Mouse (Mus musculus): ENCODE results near the gene Tcf25. TPM values are rescaled to one million over a fixed set of nuclear protein-coding genes. Genes with fewer than 3 reads are reported as not detected.
A peak's percentile ranks its signal among the peaks of the same experiment; 100 is the strongest.

Tcf25 gene
- polyA plus RNA-seq, 1 experiment: 41.8 TPM

DNA sequence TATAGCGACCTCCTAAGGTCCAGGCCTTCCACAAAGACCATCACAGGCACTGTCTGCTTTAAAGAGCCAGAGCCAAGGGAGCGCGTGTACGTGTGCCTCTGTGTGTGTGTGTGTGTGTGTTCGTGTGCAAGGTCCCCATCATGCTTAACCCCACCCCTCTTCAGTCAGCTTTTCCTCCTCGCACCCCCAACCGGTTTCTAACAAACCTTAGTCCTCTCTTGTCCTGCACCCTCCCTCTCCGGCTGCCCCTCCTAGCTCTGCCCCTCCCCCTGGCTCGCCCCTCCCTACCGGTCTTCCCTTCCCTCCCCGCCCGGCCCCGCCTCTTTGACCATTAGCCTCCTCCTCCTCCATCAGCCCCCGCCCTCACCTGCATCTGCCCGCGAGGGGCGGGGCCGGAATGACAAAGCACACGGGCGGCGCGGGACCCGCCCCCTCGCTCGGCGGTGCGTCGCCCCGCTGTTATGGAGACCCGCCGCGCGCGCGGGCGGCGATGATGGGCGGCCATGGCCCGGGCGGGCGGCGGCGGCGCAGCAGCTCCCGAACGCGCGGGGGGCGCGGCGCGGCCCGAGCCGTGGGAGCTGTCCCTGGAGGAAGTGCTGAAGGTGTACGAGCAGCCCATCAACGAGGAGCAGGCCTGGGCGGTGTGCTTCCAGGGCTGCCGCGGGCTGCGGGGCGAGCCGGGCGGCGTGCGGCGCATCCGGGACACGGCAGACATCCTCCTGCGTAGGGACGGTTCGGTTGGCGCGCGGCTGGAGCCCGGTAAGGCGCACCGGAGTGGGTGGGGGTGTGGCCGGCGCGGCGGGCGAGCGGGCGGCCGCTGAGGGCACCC, 41.1 kb upstream of the Tcf25 start, which contains the start of gene Spire2:
Gene Spire2, plus strand, starts transcription at position 452 of the 829 bp plus-strand sequence.
- Histone ChIP-seq H3K36me3 (ENCODE audit: control insufficient read depth, insufficient read depth, low read length) (no peaks in the 10 kb centered on the region), H3K4me1 (ENCODE audit: control insufficient read depth, insufficient read depth, low read length) (peaks cover 5% of the 10 kb centered on the region), H3K4me3 (ENCODE audit: control insufficient read depth, low read depth, low read length) (peak within 1 kb of the TSS; percentile 81), H3K27me3 (ENCODE audit: control insufficient read depth, insufficient read depth, low read length) (no peaks in the 10 kb centered on the region), H3K27ac (ENCODE audit: control insufficient read depth, insufficient read depth, low read depth, low read length) (peak within 1 kb of the TSS; percentile 78)
- TF ChIP-seq POLR2A (IDR thresholded peaks at IDR 0.05; ENCODE audit: control insufficient read depth, low read depth, low read length) (peak; percentile 2), CTCF (IDR thresholded peaks at IDR 0.05; ENCODE audit: control insufficient read depth, insufficient read depth, insufficient replicate concordance, low read depth, low read length) (no peak)

DNA sequence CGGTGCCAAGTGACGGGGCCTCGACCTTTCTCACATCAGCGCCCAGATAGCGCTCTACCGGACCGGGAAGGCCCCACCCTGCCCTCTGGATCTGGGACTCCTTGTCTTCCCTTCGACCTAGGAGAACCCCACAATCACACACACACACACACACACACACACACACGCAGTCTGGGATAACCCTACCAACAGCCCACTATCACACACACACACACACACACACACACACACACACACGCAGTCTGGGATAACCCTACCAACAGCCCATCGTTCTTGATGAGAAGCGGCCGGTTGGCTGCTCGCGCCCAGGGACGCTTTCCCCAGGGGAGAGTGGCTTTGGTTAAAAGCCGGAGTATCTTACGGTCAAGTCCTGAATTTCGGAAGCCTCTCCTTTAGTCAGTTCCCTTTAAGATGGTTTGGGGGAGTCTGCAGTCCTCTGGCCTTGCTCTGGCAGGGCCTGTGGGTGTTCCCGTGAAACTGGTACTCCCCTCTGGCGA, 40.4 kb upstream of the Tcf25 start:
- H3K27me3 ChIP-seq (ENCODE audit: control insufficient read depth, insufficient read depth, low read length): no peaks in the 10 kb centered on the region
- peak overlapping the region; percentile 81 for H3K4me3 ChIP-seq (ENCODE audit: control insufficient read depth, low read depth, low read length)
- no peaks in the 10 kb centered on the region for H3K36me3 ChIP-seq (ENCODE audit: control insufficient read depth, insufficient read depth, low read length)
- H3K27ac ChIP-seq (ENCODE audit: control insufficient read depth, insufficient read depth, low read depth, low read length): peak overlapping the region; percentile 78
- TF ChIP-seq POLR2A (IDR thresholded peaks at IDR 0.05; ENCODE audit: control insufficient read depth, low read depth, low read length): no peak
- no peak for TF ChIP-seq CTCF (IDR thresholded peaks at IDR 0.05; ENCODE audit: control insufficient read depth, insufficient read depth, insufficient replicate concordance, low read depth, low read length)
- peaks cover 6% of the 10 kb centered on the region for H3K4me1 ChIP-seq (ENCODE audit: control insufficient read depth, insufficient read depth, low read length)

DNA sequence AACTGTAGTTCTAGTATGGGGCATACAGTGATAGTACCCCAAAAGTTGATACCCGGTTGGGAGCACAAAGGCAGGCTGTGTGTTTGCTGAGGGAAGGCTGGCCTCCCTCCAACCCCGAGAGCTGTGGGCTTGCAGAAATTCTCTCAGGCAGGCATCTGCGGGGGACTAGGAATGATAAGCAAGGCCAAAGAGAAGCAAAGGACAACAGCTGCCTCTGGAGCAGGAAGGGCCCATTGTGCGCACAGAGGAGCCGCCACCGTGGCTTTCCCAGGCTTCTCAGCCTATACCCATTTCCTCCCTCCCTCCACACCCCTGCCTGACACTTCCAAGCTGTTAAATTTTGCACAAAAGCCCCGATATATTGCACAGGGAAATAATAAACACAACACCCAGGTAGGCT, 39.7 kb upstream of the Tcf25 start:
- Histone ChIP-seq H3K27me3 (ENCODE audit: control insufficient read depth, insufficient read depth, low read length) (no peaks in the 10 kb centered on the region), H3K4me1 (ENCODE audit: control insufficient read depth, insufficient read depth, low read length) (peaks cover 8% of the 10 kb centered on the region), H3K4me3 (ENCODE audit: control insufficient read depth, low read depth, low read length) (peak overlapping the region; percentile 58), H3K36me3 (ENCODE audit: control insufficient read depth, insufficient read depth, low read length) (no peaks in the 10 kb centered on the region), H3K27ac (ENCODE audit: control insufficient read depth, insufficient read depth, low read depth, low read length) (peak overlapping the region; percentile 52)
- TF ChIP-seq POLR2A (IDR thresholded peaks at IDR 0.05; ENCODE audit: control insufficient read depth, low read depth, low read length) (no peak; the same call in 1 of the 2 replicates), CTCF (IDR thresholded peaks at IDR 0.05; ENCODE audit: control insufficient read depth, insufficient read depth, insufficient replicate concordance, low read depth, low read length) (no peak)

DNA sequence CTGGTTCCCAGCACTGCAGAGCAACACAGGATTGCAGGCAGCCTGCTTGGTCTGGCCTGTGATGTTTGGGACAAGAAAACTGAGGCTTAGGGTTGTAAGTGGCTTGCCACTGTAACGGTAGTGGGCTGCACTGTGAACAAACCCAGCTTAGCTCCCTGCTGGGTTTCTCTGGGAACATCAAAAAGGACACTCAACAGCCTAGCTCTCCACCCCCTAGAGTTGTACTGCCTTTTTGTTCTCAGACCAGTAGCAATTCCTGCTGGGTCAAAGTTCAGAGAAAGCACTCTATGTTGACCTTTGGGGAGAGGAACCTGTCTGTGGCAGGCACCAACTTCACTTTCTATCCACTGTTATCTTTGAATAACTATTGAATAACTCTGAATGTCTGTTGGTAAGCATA, 39.1 kb upstream of the Tcf25 start:
- Histone ChIP-seq H3K4me3 (ENCODE audit: control insufficient read depth, low read depth, low read length) (peak overlapping the region; percentile 58), H3K36me3 (ENCODE audit: control insufficient read depth, insufficient read depth, low read length) (no peaks in the 10 kb centered on the region), H3K27ac (ENCODE audit: control insufficient read depth, insufficient read depth, low read depth, low read length) (peak overlapping the region; percentile 52), H3K4me1 (ENCODE audit: control insufficient read depth, insufficient read depth, low read length) (peaks cover 8% of the 10 kb centered on the region), H3K27me3 (ENCODE audit: control insufficient read depth, insufficient read depth, low read length) (no peaks in the 10 kb centered on the region)
- no peak for TF ChIP-seq CTCF (IDR thresholded peaks at IDR 0.05; ENCODE audit: control insufficient read depth, insufficient read depth, insufficient replicate concordance, low read depth, low read length)
- no peak for TF ChIP-seq POLR2A (IDR thresholded peaks at IDR 0.05; ENCODE audit: control insufficient read depth, low read depth, low read length)

DNA sequence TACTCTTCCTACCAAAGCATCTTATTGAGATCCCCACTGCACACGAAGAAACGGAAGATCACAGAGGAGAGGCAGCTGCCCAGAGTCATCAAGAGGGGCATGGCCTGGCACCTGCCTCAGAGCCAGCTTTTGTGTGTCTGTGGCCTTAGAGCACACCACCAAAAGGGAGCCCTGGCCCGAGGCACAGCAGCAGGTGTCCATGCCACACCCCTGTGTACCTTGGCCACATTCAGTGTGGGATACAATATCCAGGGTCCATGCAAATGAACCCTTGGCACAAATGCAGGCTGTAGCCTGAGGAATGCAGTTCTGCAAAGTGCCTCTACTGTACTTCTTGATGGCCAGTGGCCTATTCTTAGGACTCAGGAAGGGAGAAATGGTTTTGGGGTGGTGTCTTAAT, 36.1 kb upstream of the Tcf25 start:
- Histone ChIP-seq H3K4me3 (ENCODE audit: control insufficient read depth, low read depth, low read length) (no peak overlapping the region), H3K27me3 (ENCODE audit: control insufficient read depth, insufficient read depth, low read length) (no peaks in the 10 kb centered on the region), H3K4me1 (ENCODE audit: control insufficient read depth, insufficient read depth, low read length) (peaks cover 7% of the 10 kb centered on the region), H3K36me3 (ENCODE audit: control insufficient read depth, insufficient read depth, low read length) (no peaks in the 10 kb centered on the region), H3K27ac (ENCODE audit: control insufficient read depth, insufficient read depth, low read depth, low read length) (peak overlapping the region; percentile 24; the same call in 1 of the 2 replicates)
- TF ChIP-seq CTCF (IDR thresholded peaks at IDR 0.05; ENCODE audit: control insufficient read depth, insufficient read depth, insufficient replicate concordance, low read depth, low read length) (no peak), POLR2A (IDR thresholded peaks at IDR 0.05; ENCODE audit: control insufficient read depth, low read depth, low read length) (no peak)

DNA sequence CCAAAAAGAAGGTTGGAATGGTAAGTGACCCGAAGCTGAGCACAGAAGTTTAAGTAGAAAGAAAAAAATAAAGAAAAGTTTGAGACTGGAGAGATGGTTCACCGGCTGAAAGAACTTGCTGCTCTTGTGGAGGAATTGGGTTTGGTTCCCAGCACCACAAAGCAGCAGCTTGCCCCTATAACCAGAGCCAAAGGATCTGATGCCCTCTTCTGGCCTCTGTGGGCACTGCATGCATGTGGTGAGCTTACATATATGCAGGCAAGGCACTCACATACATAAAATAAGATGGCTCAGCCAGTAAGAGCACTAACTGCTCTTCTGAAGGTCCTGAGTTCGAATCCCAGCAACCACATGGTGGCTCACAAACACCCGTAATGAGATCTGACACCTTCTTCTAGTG, 33.5 kb upstream of the Tcf25 start:
- TF ChIP-seq POLR2A (IDR thresholded peaks at IDR 0.05; ENCODE audit: control insufficient read depth, low read depth, low read length): no peak
- peak; percentile 46; the same call in 1 of the 2 replicates for TF ChIP-seq CTCF (IDR thresholded peaks at IDR 0.05; ENCODE audit: control insufficient read depth, insufficient read depth, insufficient replicate concordance, low read depth, low read length)
- no peak overlapping the region for H3K4me3 ChIP-seq (ENCODE audit: control insufficient read depth, low read depth, low read length)
- no peak overlapping the region for H3K27ac ChIP-seq (ENCODE audit: control insufficient read depth, insufficient read depth, low read depth, low read length)
- H3K36me3 ChIP-seq (ENCODE audit: control insufficient read depth, insufficient read depth, low read length): no peaks in the 10 kb centered on the region
- H3K4me1 ChIP-seq (ENCODE audit: control insufficient read depth, insufficient read depth, low read length): peaks cover 6% of the 10 kb centered on the region
- H3K27me3 ChIP-seq (ENCODE audit: control insufficient read depth, insufficient read depth, low read length): no peaks in the 10 kb centered on the region
